ENCODE assay signal across 8 mouse cellular contexts in genomic region chr2:148443249-148443958, GRCm38 (mm10). TPM values are rescaled to one million over a fixed set of nuclear protein-coding genes. Genes with fewer than 3 reads are reported as not detected.
A peak's percentile ranks its signal among the peaks of the same experiment; 100 is the strongest.
DNase-seq lines count a peak whose midpoint lies in the region; ATAC-seq and TF ChIP-seq lines count a peak whose summit lies in the region.

Gene Cd93, minus strand, starts transcription at chr2:148443563.

- peak; percentile 74 for ATAC-seq in lung, embryonic 14.5 days (ENCODE audit: insufficient read depth)
- ATAC-seq in neutrophil, adult 5-6 weeks (ENCODE audit: extremely low read depth, insufficient number of reproducible peaks, low FRiP score, poor library complexity, severe bottlenecking) = peak; percentile 68

- peak within 1 kb of the TSS; percentile 74 for H3K27ac ChIP-seq in bone marrow, adult 2 months (ENCODE audit: control insufficient read depth, insufficient read depth, low read depth, low read length, poor library complexity)
- H3K27ac ChIP-seq in lung, embryonic 14.5 days (ENCODE audit: low read depth) = peak within 1 kb of the TSS; percentile 86

- no peaks in the 10 kb centered on the region for H3K27me3 ChIP-seq in lung, embryonic 14.5 days (ENCODE audit: insufficient read depth, low read length)

- peak; percentile 63; the same call in 1 of the 2 replicates for TF ChIP-seq POLR2A in bone marrow, adult 2 months (IDR thresholded peaks at IDR 0.05; ENCODE audit: borderline replicate concordance, control insufficient read depth, low read depth, low read length)

- peak within 1 kb of the TSS; percentile 42 for H3K4me2 ChIP-seq in lung, embryonic 14.5 days

- no peaks in the 10 kb centered on the region for H3K9me3 ChIP-seq in lung, embryonic 14.5 days (ENCODE audit: low read depth, low read length)

- peak within 1 kb of the TSS; percentile 55 for H3K9ac ChIP-seq in lung, embryonic 14.5 days

- no peak for TF ChIP-seq CTCF in bone marrow, adult 2 months (IDR thresholded peaks at IDR 0.05; ENCODE audit: control insufficient read depth, insufficient read depth, low read length)
- no peak for TF ChIP-seq CTCF in lung, embryonic 14.5 days (IDR thresholded peaks at IDR 0.05; ENCODE audit: low read depth)

- no peaks in the 10 kb centered on the region; the same call in 1 of the 2 replicates for H3K36me3 ChIP-seq in lung, embryonic 14.5 days (ENCODE audit: insufficient read depth)

- DNase-seq in B cell, adult 2 months = peak; percentile 68 to 69
- peak; percentile 73 to 90 for DNase-seq in heart, adult 18-20 months
- peak; percentile 59 for DNase-seq in kidney, adult 18-20 months
- DNase-seq in lung, embryonic 14.5 days = peak; percentile 69
- DNase-seq in cerebellum, postnatal 14 days = no peak
- no peak for DNase-seq in right cerebral cortex, adult 2 months (ENCODE audit: low spot score in 2 of 2)

- H3K4me3 ChIP-seq in bone marrow, adult 2 months (replicated peaks; ENCODE audit: control insufficient read depth, low read depth, low read length) = peak within 1 kb of the TSS; percentile 59
- H3K4me3 ChIP-seq in lung, embryonic 14.5 days (ENCODE audit: low read depth, low read length) = peak within 1 kb of the TSS; percentile 34

- 2% methylated on average over 13 of the region's 13 CpGs for WGBS in bone marrow, adult 2 months
- WGBS in lung, embryonic 14.5 days = 36% methylated on average over 13 of the region's 13 CpGs

- no peaks in the 10 kb centered on the region; the same call in 1 of the 2 replicates for H3K4me1 ChIP-seq in bone marrow, adult 2 months (ENCODE audit: control insufficient read depth, insufficient read depth, low read length)
- peaks cover 12% of the 10 kb centered on the region for H3K4me1 ChIP-seq in lung, embryonic 14.5 days (ENCODE audit: insufficient read depth)

RNA-seq across cellular contexts. Expression of gene Cd93, which starts in this region (rescaled TPM):
- polyA plus RNA-seq in bone marrow, adult 2 months (2011; ENCODE audit: insufficient read depth, insufficient read length, low replicate concordance, missing spikeins) = 9.0 and 14.5 TPM in 2 replicates
- 10 to 100 TPM; 31.2 to 41.1 TPM for total RNA-seq in heart, adult 18-20 months (2021)
- polyA plus RNA-seq in lung, embryonic 14.5 days (2014; fragmentation: Nextera tagmentation; extraction: Ambion mirVana) = 33.7 and 34.4 TPM in 2 replicates
- total RNA-seq in neutrophil, adult 5-6 weeks (2017) = 15.1 and 15.7 TPM in 2 replicates

Comparison
In these comparisons a context has a peak if more than half of its experiments do, and no peak if none do; other contexts are left out.
1. DNase-seq: peak in B cell, adult 2 months (2 of 2), heart, adult 18-20 months (2 of 2), kidney, adult 18-20 months (single experiment) and lung, embryonic 14.5 days (single experiment); none in cerebellum, postnatal 14 days (0 of 2) and right cerebral cortex, adult 2 months (0 of 2).